Mouse (Mus musculus) forebrain, embryonic 12.5 days (tissue): Measurements from ENCODE around the gene Atp6v0d1. TPM values are rescaled to one million over a fixed set of nuclear protein-coding genes. Genes with fewer than 3 reads are reported as not detected.
"Not testable (repeated sequence)": the region's sequence is repeated elsewhere in the genome, so short reads cannot be mapped to it uniquely, and the experiment has no call there.

Source experiments
- ATAC-seq: fragments of 200-750 bp; cut with Nextera tagmentation; 2 replicates; pipeline ENCODE4 v1.8.0; 2017; ENCODE audit warnings: moderate TSS enrichment; ENCODE audit not compliant: low FRiP score
- H3K27ac ChIP-seq: fragments of 300-500 bp; sonication (generic); 2 replicates; pipeline ENCODE4 v1.5.1; 2016; ENCODE audit warnings: mild to moderate bottlenecking
- H3K27me3 ChIP-seq: fragments of 300-500 bp; sonication (generic); 2 replicates; pipeline ENCODE4 v1.6.1; 2016; ENCODE audit warnings: mild to moderate bottlenecking
- H3K36me3 ChIP-seq: fragments of 300-500 bp; sonication (generic); replicated peaks from 2 replicates; pipeline ENCODE4 v1.6.1; 2016; ENCODE audit warnings: mild to moderate bottlenecking
- H3K4me1 ChIP-seq: fragments of 300-500 bp; sonication (generic); 2 replicates; pipeline ENCODE4 v1.6.1; 2016
- H3K4me2 ChIP-seq: fragments of 300-500 bp; sonication (generic); 2 replicates; pipeline ENCODE4 v1.6.1; 2016; ENCODE audit warnings: mild to moderate bottlenecking, moderate library complexity
- H3K4me3 ChIP-seq: fragments of 300-500 bp; sonication (generic); replicated peaks from 2 replicates; pipeline ENCODE4 v1.5.1; 2016; ENCODE audit warnings: mild to moderate bottlenecking
- H3K9ac ChIP-seq: fragments of 300-500 bp; sonication (generic); 2 replicates; pipeline ENCODE4 v1.6.1; 2016; ENCODE audit warnings: mild to moderate bottlenecking
- H3K9me3 ChIP-seq: fragments of 300-500 bp; sonication (generic); 2 replicates; pipeline ENCODE4 v1.6.1; 2016
- WGBS: fragments of 180-500 bp; shearing (Covaris S2); methylation state at CpG from one replicate; pipeline ENCODE4 v1.1.7; 2016; 5-methylcytosine and 5-hydroxymethylcytosine counted together
- polyA plus RNA-seq: library from polyadenylated mRNA; unstranded; fragments of >200 nt; fragmentation: Nextera tagmentation; extraction: Ambion mirVana; gene quantifications from 2 replicates; pipeline ENCODE4 v1.2.1, GENCODE M21; 2016

The Atp6v0d1 gene
- polyA plus RNA-seq, 1 experiment from 2014 or later = 95.4 TPM

GRCm38 (mm10) chr8:105566703-105567595 is 1.1 kb upstream of the Atp6v0d1 start:
- Histone ChIP-seq H3K4me1 (peaks cover 25% of the 10 kb centered on the region), H3K9ac (peak overlapping the region; percentile 63), H3K27ac (no peak overlapping the region), H3K4me2 (peak overlapping the region; percentile 89), H3K4me3 (peak overlapping the region; percentile 63), H3K9me3 (no peaks in the 10 kb centered on the region), H3K36me3 (no peaks in the 10 kb centered on the region), H3K27me3 (no peaks in the 10 kb centered on the region)
- whole genome bisulfite sequencing = 31% methylated on average over 27 of the region's 27 CpGs
- no peak for ATAC-seq

GRCm38 (mm10) chr8:105565401-105565881 is 406 bp downstream of the Atp6v0d1 start:
- no peaks in the 10 kb centered on the region for H3K36me3 ChIP-seq
- peak; percentile 81 for ATAC-seq
- no peaks in the 10 kb centered on the region for H3K9me3 ChIP-seq
- H3K27ac ChIP-seq = peak overlapping the region; percentile 51
- H3K4me3 ChIP-seq = peak overlapping the region; percentile 63
- H3K9ac ChIP-seq = peak overlapping the region; percentile 79
- peak overlapping the region; percentile 89 for H3K4me2 ChIP-seq
- H3K4me1 ChIP-seq = peaks cover 25% of the 10 kb centered on the region
- no peaks in the 10 kb centered on the region for H3K27me3 ChIP-seq
- WGBS = under 1% methylated on average over 31 of the region's 31 CpGs

- H3K4me1 ChIP-seq = peaks cover 25% of the 10 kb centered on the region
- H3K9ac ChIP-seq = peak overlapping the region; percentile 79
- H3K4me3 ChIP-seq = peak overlapping the region; percentile 63
- H3K27ac ChIP-seq, H3K9me3 ChIP-seq, ATAC-seq, H3K36me3 ChIP-seq, H3K27me3 ChIP-seq: not testable (repeated sequence)
- H3K4me2 ChIP-seq = peak overlapping the region; percentile 89
- 88% methylated on average over 9 of the region's 9 CpGs for WGBS
Observed at GRCm38 (mm10) chr8:105564573-105565229, 1.1 kb downstream of the Atp6v0d1 start.

- no peak overlapping the region for H3K27ac ChIP-seq
- 0 out of 2 replicates have a peak, but pooled peaks cover 2% of the 10 kb centered on the region for H3K36me3 ChIP-seq
- peaks cover 25% of the 10 kb centered on the region for H3K4me1 ChIP-seq
- no peaks in the 10 kb centered on the region for H3K27me3 ChIP-seq
- no peaks in the 10 kb centered on the region for H3K9me3 ChIP-seq
- H3K9ac ChIP-seq = no peak overlapping the region
- WGBS = 85% methylated on average over 1 of the region's 1 CpGs
- ATAC-seq = no peak
- H3K4me2 ChIP-seq = no peak overlapping the region
- H3K4me3 ChIP-seq = no peak overlapping the region
Observed at GRCm38 (mm10) chr8:105563871-105564270, 2.0 kb downstream of the Atp6v0d1 start.

GRCm38 (mm10) chr8:105562863-105563262 is 3.0 kb downstream of the Atp6v0d1 start:
- H3K9me3 ChIP-seq = no peaks in the 10 kb centered on the region
- no peak overlapping the region for H3K4me3 ChIP-seq
- H3K27me3 ChIP-seq = no peaks in the 10 kb centered on the region
- 95% methylated on average over 3 of the region's 3 CpGs for WGBS
- H3K4me1 ChIP-seq = peaks cover 25% of the 10 kb centered on the region
- no peak overlapping the region for H3K27ac ChIP-seq
- ATAC-seq = no peak
- H3K4me2 ChIP-seq = no peak overlapping the region
- H3K36me3 ChIP-seq = 0 out of 2 replicates have a peak, but pooled peaks cover 2% of the 10 kb centered on the region
- no peak overlapping the region for H3K9ac ChIP-seq

- Histone ChIP-seq H3K27me3 (no peaks in the 10 kb centered on the region), H3K27ac (no peak overlapping the region), H3K9me3 (no peaks in the 10 kb centered on the region), H3K36me3 (peaks cover 4% of the 10 kb centered on the region; the same call in 1 of the 2 replicates), H3K9ac (no peak overlapping the region), H3K4me1 (no peaks in the 10 kb centered on the region), H3K4me3 (no peak overlapping the region), H3K4me2 (no peak overlapping the region)
- no peak for ATAC-seq
- 71% methylated on average over 3 of the region's 3 CpGs for WGBS
Observed at GRCm38 (mm10) chr8:105555230-105555629, 10.6 kb downstream of the Atp6v0d1 start.

GRCm38 (mm10) chr8:105554087-105554486 is 11.8 kb downstream of the Atp6v0d1 start:
- no peaks in the 10 kb centered on the region for H3K9me3 ChIP-seq
- H3K27ac ChIP-seq = no peak overlapping the region
- no peak overlapping the region for H3K4me2 ChIP-seq
- H3K36me3 ChIP-seq = peaks cover 4% of the 10 kb centered on the region; the same call in 1 of the 2 replicates
- no peaks in the 10 kb centered on the region for H3K4me1 ChIP-seq
- no peak overlapping the region for H3K4me3 ChIP-seq
- no peak overlapping the region for H3K9ac ChIP-seq
- peak; percentile 58; the same call in 1 of the 2 replicates for ATAC-seq
- no peaks in the 10 kb centered on the region for H3K27me3 ChIP-seq

GRCm38 (mm10) chr8:105552824-105553223 is 13.0 kb downstream of the Atp6v0d1 start:
- no peak for ATAC-seq
- 71% methylated on average over 1 of the region's 1 CpGs for WGBS

GRCm38 (mm10) chr8:105552032-105552431 is 13.8 kb downstream of the Atp6v0d1 start:
- Histone ChIP-seq H3K4me1 (no peaks in the 10 kb centered on the region), H3K27ac (no peak overlapping the region), H3K27me3 (no peaks in the 10 kb centered on the region), H3K36me3 (peaks cover 4% of the 10 kb centered on the region; the same call in 1 of the 2 replicates), H3K4me2 (no peak overlapping the region), H3K9me3 (no peaks in the 10 kb centered on the region), H3K4me3 (no peak overlapping the region), H3K9ac (no peak overlapping the region)
- WGBS = 91% methylated on average over 2 of the region's 2 CpGs
- no peak for ATAC-seq

More at GRCm38 (mm10) chr8:105552824-105553223, 13.0 kb downstream of the Atp6v0d1 start:
- H3K36me3 ChIP-seq = peaks cover 4% of the 10 kb centered on the region; the same call in 1 of the 2 replicates
- H3K4me1 ChIP-seq = no peaks in the 10 kb centered on the region
- H3K9me3 ChIP-seq = no peaks in the 10 kb centered on the region
- no peak overlapping the region for H3K4me3 ChIP-seq
- H3K9ac ChIP-seq = no peak overlapping the region
- H3K27ac ChIP-seq = no peak overlapping the region
- no peak overlapping the region for H3K4me2 ChIP-seq
- no peaks in the 10 kb centered on the region for H3K27me3 ChIP-seq

- 71% methylated on average over 2 of the region's 2 CpGs for WGBS
- no peaks in the 10 kb centered on the region for H3K9me3 ChIP-seq
- H3K27ac ChIP-seq = no peak overlapping the region
- no peak for ATAC-seq
- H3K27me3 ChIP-seq = no peaks in the 10 kb centered on the region
- H3K4me3 ChIP-seq = no peak overlapping the region
- no peak overlapping the region for H3K4me2 ChIP-seq
- peaks cover 4% of the 10 kb centered on the region; the same call in 1 of the 2 replicates for H3K36me3 ChIP-seq
- peaks cover 2% of the 10 kb centered on the region; the same call in 1 of the 2 replicates for H3K4me1 ChIP-seq
- H3K9ac ChIP-seq = no peak overlapping the region
Observed at GRCm38 (mm10) chr8:105550083-105550482, 15.8 kb downstream of the Atp6v0d1 start.

- no peak overlapping the region for H3K4me2 ChIP-seq
- no peaks in the 10 kb centered on the region for H3K27me3 ChIP-seq
- no peak overlapping the region for H3K9ac ChIP-seq
- H3K27ac ChIP-seq = no peak overlapping the region
- ATAC-seq = no peak
- H3K36me3 ChIP-seq = peaks cover 4% of the 10 kb centered on the region; the same call in 1 of the 2 replicates
- H3K9me3 ChIP-seq = no peaks in the 10 kb centered on the region
- H3K4me1 ChIP-seq = peaks cover 3% of the 10 kb centered on the region; the same call in 1 of the 2 replicates
- H3K4me3 ChIP-seq = no peak overlapping the region
- 87% methylated on average over 1 of the region's 1 CpGs for WGBS
Observed at GRCm38 (mm10) chr8:105549506-105549905, 16.3 kb downstream of the Atp6v0d1 start.
